Mouse (Mus musculus) kidney, postnatal 14 days (tissue): Measurements from ENCODE around the gene Gfra1.

Experiments
- DNase-seq: peaks from one replicate; pipeline ENCODE4 v3.0.0; 2022; ENCODE audit warnings: mixed read lengths

Gene Gfra1

GRCm38 (mm10) chr19:58315681-58316080 is 140.0 kb downstream of the Gfra1 start:
- DNase-seq, result no peak

GRCm38 (mm10) chr19:58314631-58315030 is 141.1 kb downstream of the Gfra1 start:
- DNase-seq, result no peak

DNA sequence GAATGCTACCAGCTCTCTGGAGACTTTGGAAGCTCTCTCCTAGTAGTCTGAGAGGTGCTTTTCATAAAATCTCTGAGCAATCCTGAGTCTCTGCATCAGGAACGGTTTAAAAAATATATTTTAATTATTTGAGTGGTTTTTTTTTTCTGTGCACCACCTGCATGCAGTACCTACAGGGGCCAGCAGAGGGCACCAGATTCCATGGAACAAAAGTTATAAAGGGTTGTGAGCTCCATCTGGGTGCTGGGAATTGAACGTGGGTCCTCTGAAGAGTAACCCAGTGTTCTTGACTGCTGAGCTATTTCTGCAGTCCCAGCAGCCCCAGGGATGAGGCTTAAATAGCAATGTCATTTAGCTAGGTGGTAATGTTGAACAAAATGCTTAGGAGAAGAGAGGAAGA is 141.9 kb downstream of the Gfra1 start:
- no peak for DNase-seq

DNA sequence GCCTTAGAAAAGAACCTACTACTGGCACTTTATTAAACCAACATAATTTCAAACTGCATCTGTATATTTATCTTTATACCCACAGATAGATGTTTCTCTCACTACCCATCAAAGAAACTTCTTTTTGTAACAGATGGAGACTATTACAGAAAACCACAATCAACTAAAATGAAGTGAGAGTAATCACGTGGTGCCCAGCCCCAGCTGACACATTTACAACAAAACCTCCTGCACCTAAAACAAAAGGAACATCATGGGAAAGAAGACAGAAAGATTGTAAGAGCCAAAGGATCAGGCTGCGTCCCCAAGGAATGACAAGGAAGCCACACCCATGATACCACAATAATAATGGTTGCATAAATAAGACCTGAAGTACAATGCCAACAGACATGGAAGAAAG is 143.2 kb downstream of the Gfra1 start:
- DNase-seq, result no peak

DNA sequence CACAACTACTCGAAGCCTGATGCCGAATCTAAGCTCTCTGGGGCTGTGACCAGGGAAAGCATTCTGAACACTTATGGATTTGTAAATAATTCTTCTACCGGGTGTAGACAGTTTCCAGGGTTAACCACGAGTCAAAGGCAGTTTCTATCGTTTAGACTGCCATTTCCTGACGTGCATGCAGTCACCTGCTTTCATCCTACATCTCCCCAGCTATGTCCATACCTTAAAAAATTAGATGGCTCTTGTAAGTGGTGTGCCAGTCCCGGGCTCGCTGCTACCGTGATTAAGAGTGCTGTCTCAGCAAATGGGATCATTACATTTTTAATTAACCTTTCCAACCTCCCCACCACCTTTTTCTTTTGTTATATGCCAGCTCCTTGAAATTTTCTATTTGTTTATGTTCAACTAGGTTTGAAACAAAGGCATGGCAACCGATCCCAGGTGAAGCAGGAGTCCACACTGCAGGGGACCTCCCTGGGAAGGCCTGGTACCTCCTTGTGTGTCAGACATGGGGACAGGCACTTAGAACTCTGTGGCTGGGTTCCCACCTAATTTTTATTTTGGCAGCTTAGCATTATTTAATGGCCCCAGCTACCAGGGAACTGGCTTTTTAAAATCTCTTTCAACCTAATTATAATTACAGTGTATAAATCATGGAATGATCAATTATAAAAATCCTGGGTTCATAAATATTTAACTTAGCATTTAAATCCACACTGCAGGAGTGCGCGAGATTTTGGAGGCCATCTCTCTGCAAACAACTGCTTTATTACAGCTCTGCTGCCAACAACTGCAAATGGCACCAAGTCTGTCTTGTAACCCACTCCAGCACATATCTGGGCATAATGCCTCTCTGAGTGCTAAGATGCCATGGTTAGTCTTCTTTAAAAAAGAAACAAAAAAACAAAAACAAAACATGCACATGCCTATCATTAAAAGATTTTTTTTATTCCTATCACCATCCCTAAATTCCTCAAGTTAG is 145.1 kb downstream of the Gfra1 start:
- DNase-seq, result no peak

DNA sequence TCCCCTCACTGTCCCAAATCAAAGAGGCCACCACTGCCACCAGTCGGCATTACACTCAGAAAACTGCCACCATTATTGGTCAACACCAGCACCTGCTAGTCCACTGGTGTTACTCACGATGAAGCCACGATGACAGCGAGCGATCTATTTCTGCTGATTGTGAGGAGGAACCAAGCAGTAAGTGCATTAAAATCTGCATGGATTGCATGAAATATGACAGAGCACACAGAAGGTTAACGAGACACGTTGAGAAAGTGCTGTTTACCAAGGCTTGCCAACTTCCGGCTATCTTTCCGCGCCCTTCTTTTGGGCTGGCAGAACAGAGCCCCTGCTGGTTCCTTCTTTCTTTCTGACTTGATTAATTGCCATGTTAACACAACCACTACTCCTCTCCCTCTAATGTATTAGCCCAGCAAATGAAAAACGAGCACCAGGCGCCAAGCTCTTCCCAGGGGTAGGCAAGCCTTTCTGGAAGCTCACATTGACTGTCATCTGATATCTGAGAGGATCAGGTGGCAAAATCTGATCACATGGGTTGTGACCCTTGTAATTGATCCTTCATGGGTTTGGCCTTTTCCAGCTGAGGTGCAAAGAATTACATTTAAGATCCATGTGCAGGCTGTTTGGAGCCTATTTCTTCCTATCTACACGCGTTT is 146.0 kb downstream of the Gfra1 start:
- DNase-seq, result no peak

- no peak for DNase-seq
Measured at GRCm38 (mm10) chr19:58301105-58301504, 154.6 kb downstream of the Gfra1 start.

- no peak for DNase-seq
Measured at GRCm38 (mm10) chr19:58297926-58298325, 157.8 kb downstream of the Gfra1 start.

- DNase-seq, result no peak
Measured at GRCm38 (mm10) chr19:58296842-58297190, 158.9 kb downstream of the Gfra1 start.

GRCm38 (mm10) chr19:58295986-58296841 is 159.5 kb downstream of the Gfra1 start:
- no peak for DNase-seq

- DNase-seq, result no peak
Measured at GRCm38 (mm10) chr19:58288145-58288544, 167.6 kb downstream of the Gfra1 start.

GRCm38 (mm10) chr19:58275281-58275680 is 180.4 kb downstream of the Gfra1 start:
- DNase-seq, result no peak

- DNase-seq, result no peak
Measured at GRCm38 (mm10) chr19:58271815-58272214, 183.9 kb downstream of the Gfra1 start.

- no peak for DNase-seq
Measured at GRCm38 (mm10) chr19:58270778-58271177, 184.9 kb downstream of the Gfra1 start.

- no peak for DNase-seq
Measured at GRCm38 (mm10) chr19:58268476-58268875, 187.2 kb downstream of the Gfra1 start.

DNA sequence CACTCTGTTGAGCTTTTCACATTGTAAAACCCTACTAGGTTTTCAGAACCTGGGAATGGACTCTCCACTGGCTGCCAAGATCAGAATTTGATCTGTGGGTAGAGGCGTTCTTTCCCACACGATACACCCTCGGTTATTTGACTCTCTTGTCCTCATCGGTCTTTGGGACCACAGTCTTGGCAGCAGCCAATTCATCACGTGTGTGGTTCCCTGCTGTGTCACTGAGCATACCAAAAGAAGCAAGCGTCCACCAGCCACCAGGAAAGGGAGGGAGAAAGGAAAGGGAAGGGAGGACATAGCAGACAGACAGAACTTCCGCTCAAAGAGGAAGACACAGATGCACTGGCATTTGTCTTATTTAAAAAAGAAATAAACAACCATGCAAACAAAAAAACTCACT is 189.1 kb downstream of the Gfra1 start:
- no peak for DNase-seq

DNA sequence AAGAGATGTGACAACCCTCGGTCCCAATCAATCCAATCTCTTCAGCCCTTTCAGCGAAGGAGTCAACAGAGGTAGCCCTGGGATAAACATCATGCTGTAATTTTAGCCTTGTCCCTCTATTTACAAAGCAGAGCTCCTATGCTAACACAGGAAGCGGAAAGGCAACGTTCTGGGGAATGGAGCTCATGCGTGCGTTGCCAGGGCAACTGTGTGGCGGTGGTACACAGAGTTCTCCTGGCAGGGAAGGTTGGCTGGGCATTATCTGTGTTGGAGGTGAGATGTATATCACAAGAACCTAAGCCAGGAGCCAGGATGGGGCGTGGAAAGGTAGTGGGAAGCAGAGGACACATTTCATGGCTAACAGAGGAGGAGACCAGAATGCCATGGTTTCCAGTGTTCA is 194.8 kb downstream of the Gfra1 start:
- no peak for DNase-seq

DNA sequence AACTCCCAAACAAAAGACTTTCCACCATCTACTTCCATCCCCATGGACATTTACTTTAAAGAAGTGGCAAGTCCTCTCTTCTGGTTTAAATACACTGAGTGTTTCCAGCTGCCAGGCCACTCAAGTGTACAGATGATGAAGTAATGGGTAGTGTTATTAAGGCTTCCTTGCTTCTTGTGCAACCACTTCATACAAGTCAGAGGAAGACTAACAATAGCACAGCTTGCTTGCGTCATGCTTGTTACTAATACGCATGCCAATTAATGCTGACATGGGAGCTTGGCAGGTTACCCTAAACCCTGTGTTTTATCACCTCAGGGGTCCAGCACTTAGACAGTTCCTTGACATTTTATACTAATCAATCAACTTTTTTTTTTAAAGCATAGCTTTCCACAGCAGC is 196.5 kb downstream of the Gfra1 start:
- DNase-seq, result no peak

- DNase-seq, result no peak
Measured at GRCm38 (mm10) chr19:58256485-58256884, 199.2 kb downstream of the Gfra1 start.

DNA sequence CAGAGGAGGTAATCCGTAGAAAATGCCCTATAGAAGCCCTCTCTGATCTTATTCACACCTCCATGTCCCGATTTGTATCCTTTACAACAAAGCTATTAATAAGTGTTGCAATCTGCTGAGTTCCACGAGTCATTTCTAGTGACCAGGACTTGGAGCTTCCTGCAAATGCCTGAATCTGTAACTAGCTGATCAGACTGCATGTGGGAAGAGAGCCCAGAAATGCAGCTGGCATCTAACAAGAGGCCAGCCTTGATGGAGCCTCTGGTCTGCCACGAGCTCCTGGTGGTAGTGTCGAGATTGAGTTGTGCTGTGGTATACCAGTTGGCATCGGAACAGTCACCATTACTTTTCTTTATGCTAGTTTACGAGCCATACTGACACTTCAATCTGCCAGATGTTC is 200.3 kb downstream of the Gfra1 start:
- DNase-seq, result no peak

DNA sequence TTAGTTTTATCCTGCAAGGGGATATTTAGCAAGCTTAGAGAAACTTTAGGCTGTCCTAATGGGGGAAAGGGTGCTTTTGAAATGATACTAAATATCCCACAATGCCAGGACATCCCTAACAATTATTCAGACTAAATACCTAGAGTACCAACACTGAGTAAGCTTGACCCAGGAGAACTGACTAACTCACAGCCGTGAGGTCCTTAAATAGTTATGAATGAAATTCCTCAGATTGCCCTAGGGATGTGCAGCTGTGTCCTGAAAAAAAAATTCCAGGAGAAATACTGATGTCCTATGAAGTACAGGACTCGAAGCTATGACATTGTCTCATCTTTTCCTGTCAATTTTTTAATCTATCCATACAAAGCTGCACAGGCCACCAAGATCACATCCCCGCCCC is 201.5 kb downstream of the Gfra1 start:
- DNase-seq, result no peak

- no peak for DNase-seq
Measured at GRCm38 (mm10) chr19:58251698-58252097, 204.0 kb downstream of the Gfra1 start.

- no peak for DNase-seq
Measured at GRCm38 (mm10) chr19:58251095-58251494, 204.6 kb downstream of the Gfra1 start.
